Mouse (Mus musculus) mesoderm, embryonic 11.5 days (tissue): ENCODE measurements at regions not wholly inside any gene's neighbourhood (a gene's known extent, or its start where the extent isn't known, plus 50 kb on each side); places are given as distances from the start of the nearest gene placed in this dataset.

Experiments
- DNase-seq: peaks from one replicate; pipeline ENCODE4 v3.0.0-alpha.2; 2012; ENCODE audit warnings: low read depth, low spot score

DNA sequence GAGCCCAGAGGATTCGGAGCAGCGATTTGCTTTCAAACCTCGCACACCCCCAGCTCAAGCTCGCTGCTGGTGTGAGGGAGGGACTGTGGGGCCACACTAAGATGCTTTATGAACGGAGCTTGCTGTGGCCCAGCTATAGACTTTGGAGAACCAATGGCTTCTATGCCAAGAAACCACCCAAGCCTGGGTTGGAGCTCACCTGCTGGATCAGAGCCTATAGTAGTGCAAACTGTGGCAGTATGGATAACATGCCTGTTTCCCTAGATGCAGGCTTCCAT, 142.5 kb upstream of the A230072I06Rik start:
- no peak for DNase-seq

DNA sequence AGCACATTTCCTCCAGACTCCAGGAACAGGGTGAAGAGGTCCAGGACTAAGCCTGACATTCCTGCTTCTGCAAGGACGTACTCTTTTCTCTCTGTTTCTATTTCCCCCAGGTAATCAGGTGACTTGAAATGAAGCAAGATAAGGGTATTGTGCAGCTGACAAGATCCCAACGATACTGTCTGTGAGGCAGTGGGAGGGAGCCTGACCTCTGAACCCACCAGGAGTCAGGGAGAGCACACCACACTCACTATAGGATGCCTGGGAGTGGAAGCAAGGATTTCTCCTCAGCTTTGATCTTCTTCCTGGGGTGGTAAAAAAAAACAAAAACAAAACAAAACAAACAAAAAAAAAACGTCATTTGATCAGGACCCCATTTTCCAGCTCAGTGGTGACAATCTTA, 141.1 kb upstream of the A230072I06Rik start:
- DNase-seq: no peak

- DNase-seq: peak; percentile 18
Measured at GRCm38 (mm10) chr8:12137913-12138312, 140.7 kb upstream of the A230072I06Rik start.

DNA sequence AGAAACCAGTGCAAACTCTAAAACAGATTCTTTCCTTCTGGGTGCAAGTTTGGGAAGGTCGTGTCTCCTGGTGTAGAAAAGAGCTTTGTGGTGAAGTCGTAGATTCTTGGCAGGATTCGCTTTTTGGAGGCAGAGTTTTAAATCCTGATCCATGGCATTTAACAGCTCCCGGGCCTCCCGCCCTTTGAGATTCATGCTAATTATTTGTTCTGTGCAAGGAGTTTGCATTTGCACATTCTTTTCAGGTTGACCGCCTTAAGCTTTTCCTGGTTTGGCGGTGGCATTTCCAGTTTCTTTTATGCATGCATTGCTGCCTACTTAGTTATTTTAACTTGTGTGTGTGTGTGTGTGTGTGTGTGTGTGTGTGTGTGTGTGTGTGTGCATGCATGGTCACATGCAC, 126.9 kb upstream of the A230072I06Rik start:
- DNase-seq: no peak

DNA sequence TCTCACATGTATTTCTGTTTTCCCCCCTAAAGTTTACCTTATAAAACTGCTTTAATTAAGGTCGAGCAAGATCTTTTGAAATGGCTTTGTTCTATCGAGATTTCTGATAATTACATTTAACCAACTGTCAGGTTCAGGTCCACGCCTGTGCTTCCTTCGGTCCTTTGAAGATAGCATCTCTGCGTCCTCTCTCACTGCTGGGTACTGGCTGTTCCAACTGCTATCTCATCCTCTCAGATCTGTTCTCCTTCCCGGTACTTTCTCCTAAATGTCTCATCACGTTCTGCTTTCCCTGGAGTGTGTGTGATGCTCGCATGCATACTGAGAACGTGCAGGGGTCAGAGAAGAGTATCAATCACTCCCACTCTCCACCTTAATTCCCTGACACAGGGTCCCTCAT, 125.8 kb upstream of the A230072I06Rik start:
- no peak for DNase-seq

- DNase-seq: no peak
Measured at GRCm38 (mm10) chr8:12156893-12157292, 121.7 kb upstream of the A230072I06Rik start.

- no peak for DNase-seq
Measured at GRCm38 (mm10) chr8:12158188-12158587, 120.4 kb upstream of the A230072I06Rik start.

DNA sequence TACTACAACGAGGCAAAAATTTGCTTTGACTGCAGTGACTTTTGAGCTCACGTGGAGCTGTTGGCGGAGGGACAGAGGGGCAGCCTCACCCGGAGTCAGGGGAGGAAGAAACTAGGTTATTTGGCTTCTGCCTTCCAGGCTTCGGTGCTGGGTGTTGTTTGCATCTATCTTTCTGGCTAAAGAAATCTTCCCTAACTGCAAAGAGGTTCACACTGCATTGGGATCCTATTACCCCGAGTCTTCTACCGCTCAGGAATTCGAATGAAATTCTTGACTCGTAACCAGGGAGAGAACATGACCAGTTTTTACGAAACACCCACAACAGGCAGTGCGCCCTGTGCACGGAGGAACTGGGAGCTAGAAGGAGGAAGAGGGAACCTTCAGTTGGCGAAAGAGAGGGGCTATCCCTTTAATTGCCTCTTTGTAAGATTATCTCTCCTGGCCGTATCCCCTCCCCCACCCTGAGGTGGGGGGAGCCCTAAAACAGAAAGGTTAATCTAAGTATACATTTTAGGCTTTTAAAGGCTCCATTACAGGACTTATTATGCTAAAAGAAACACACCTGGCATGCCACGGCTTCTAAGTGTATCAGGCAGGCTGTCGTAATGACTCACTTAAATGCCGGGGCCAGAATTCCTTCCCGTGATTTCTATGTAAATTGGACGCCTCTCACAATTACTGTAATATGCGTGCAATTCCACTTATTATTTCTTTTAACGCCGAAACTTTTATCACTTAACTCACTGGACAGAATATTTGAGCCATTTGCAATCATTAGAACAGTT, 115.5 kb upstream of the A230072I06Rik start:
- peak; percentile 28 for DNase-seq

GRCm38 (mm10) chr8:12165487-12166152, 113.0 kb upstream of the A230072I06Rik start:
- peak; percentile 76 for DNase-seq

DNA sequence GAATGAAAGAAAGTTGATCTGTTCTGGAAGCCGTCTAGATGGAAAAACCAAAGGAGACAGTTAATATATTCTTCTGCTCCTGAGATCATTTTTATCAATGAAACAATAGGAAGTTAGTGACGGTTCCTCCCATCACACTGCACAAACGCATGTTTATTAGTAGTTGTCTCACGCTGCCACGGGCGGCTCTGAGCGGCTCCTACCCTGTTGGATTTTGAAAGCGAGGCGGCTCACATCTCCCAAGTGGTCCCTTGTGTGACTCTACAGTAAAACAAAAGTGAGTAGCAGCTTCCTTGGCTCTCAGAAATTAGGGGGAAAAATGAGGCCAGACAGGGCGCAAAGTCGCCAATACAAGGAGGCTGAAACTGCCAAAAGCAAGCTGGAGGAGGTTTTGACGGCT, 106.8 kb upstream of the A230072I06Rik start:
- DNase-seq: no peak

- DNase-seq: no peak
Measured at GRCm38 (mm10) chr8:12175496-12175895, 103.1 kb upstream of the A230072I06Rik start.

- DNase-seq: no peak
Measured at GRCm38 (mm10) chr8:12184666-12185065, 94.0 kb upstream of the A230072I06Rik start.

DNA sequence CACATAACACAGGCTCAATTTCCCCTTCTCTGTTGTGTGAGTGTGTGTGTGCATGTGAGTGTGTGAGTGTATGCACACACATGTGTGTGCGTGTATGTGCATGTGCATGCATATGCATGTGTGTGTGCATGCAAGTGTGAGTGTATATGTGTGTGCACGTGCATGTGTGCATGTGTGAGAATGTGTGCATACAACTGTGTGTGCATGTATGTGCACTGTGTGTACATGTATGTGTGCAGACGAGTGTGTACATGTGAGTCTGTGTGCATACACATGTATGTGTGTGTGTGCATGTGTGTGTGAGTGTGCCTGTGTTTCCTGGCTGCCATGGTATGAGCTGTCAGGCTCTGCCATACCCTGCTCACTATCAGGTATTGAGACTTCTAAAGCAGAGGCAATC, 91.3 kb upstream of the A230072I06Rik start:
- DNase-seq: no peak

DNA sequence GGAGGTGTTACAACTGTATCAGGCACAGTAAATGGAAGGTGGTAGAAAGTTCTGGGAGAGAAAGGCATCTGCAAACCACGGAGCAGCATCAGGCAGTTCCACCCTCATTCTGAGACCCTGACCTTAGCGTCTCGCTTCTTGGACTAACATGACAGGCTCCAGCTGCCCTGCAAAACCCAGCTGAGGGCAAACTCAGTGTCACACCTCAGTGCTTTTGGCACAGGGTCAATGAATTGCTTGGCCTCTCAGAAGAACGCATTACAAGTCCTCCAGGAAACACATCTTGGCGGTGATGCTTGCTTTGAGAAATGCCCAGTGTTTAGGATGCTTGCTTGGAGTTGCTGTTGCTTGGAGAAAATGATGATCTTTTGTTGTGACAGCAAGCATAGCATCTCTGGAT, 90.2 kb upstream of the A230072I06Rik start:
- DNase-seq: no peak

- no peak for DNase-seq
Measured at GRCm38 (mm10) chr8:12188960-12189359, 89.7 kb upstream of the A230072I06Rik start.

DNA sequence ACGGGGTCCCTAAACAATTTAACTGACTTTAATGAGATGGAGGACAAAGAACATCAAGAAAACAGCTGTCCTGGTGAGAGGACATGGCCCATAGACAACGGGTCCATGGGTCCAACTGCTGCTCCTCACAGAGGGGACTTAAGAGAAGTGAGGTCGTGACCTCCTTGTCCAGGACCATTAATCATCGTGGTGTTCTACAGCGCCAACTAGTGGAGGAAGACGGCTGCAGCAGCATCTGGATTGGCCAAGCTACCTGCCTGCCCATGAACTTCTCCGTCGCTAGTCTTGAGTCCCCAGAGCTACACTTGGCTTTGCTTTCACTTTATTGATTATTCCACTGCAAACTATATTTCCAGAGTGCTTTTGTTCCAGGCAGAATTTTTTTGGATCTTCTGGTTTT, 86.6 kb upstream of the A230072I06Rik start:
- DNase-seq: peak; percentile 58

GRCm38 (mm10) chr8:12205909-12206308, 72.7 kb upstream of the A230072I06Rik start:
- DNase-seq: no peak

GRCm38 (mm10) chr8:12207412-12207811, 71.2 kb upstream of the A230072I06Rik start:
- no peak for DNase-seq

DNA sequence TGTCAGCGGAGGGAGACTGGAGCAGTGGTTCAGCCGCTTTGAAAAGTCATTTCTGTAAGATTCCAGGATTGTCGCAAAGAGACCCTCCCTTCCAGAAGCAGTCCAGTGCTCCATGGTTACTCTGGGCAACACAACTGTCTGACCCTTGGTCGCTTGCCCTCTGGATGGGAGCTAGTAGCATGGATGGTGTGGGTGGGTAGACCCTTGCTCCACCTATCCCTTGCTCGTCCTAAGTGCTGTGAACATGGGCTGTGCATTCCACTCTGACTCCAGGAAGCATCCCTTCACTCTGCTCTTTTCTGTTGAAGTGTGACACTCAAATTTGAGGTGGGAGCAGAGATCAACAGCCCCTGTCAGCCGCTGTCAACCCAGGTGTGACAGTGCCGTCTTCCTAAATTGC, 64.8 kb upstream of the A230072I06Rik start:
- DNase-seq: no peak

DNA sequence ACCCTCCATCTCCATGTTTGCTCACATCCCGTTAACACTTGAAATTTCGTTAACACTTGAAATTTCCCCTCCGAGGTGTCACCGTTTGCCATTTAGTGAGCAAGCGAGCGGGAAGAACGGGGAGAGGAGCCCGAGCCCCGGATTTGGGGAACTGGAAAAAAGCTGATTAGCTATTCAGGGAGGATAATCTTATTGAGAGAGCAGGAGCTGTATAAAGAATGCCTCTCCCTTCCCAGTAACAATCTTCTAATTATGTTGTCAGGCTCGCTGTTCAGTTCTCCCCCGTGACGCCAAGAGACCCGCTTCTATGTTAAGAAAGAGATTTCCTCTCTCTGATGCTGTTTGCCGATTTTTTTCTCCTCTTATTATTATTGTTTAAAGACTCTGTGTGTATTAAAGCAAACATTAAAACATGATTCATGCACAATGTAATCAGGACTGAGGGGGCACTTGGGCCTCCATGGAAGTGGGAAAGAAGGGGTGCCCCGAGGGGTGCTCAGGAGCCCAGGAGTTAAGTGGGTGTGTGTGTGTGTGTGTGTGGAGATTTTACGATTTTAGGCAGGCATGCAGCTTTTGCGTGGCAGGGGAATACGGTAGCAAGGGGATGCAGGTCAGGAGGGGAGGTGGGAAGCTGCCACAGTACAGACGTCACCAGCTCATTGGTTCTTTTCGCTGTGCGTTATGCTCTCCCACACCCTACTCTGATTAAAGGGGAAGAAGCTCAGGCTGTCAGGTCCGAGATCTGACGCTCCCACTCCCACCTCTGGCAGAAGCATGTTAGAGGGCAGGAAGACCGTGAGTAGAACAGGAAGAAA, 64.2 kb upstream of the A230072I06Rik start:
- DNase-seq: no peak

- DNase-seq: no peak
Measured at GRCm38 (mm10) chr8:12221506-12221905, 57.1 kb upstream of the A230072I06Rik start.

GRCm38 (mm10) chr8:12223376-12223775, 55.2 kb upstream of the A230072I06Rik start:
- DNase-seq: no peak
